Mouse (Mus musculus) C2C12 (cell line): Measurements from ENCODE around the gene Gm6096.

Source experiments
- CTCF ChIP-seq: IDR thresholded peaks from one replicate; pipeline ENCODE4 v1.5.1; 2011; ENCODE audit not compliant: control insufficient read depth, insufficient read depth, insufficient read length
- FOSL1 ChIP-seq: IDR thresholded peaks from one replicate; pipeline ENCODE4 v1.8.0; 2011; ENCODE audit warnings: mild to moderate bottlenecking, low read length; ENCODE audit not compliant: poor library complexity, insufficient read depth, severe bottlenecking
- MYOG ChIP-seq: IDR thresholded peaks from one replicate; pipeline ENCODE4 v1.6.1; 2011; ENCODE audit not compliant: control insufficient read depth, insufficient read length; ENCODE audit errors: extremely low read depth
- USF1 ChIP-seq: IDR thresholded peaks from one replicate; pipeline ENCODE4 v1.6.1; 2011; ENCODE audit warnings: low read depth, mild to moderate bottlenecking, control low read depth, moderate library complexity

- TF ChIP-seq CTCF (no peak), FOSL1 (no peak), MYOG (no peak), USF1 (no peak)
These were observed 40.4 kb downstream of the Gm6096 start for GRCm38 (mm10) chr7:34291265-34291664.
